Mouse (Mus musculus) right cerebral cortex, adult 2 months (tissue): ENCODE measurements around the gene Mdk.
A peak's percentile ranks its signal among the peaks of the same experiment; 100 is the strongest.

Source experiments
- DNase-seq, 2 experiments: peaks; one replicate each; pipeline ENCODE4 v3.0.0; 2021 to 2022; ENCODE audit warnings: low spot score in 2 of 2

Mdk gene

GRCm38 (mm10) chr2:91932160-91932711, at the start of gene Mdk:
TSS of gene Mdk (minus strand) at chr2:91932297.
- DNase-seq = no peak

- DNase-seq = no peak
Measured at GRCm38 (mm10) chr2:91980830-91981229, 48.7 kb upstream of the Mdk start.

- DNase-seq = no peak
Measured at GRCm38 (mm10) chr2:91980245-91980644, 48.1 kb upstream of the Mdk start.

- no peak for DNase-seq
Measured at GRCm38 (mm10) chr2:91978547-91978946, 46.5 kb upstream of the Mdk start.

- DNase-seq = no peak
Measured at GRCm38 (mm10) chr2:91977960-91978359, 45.9 kb upstream of the Mdk start.

GRCm38 (mm10) chr2:91975581-91976541, 43.8 kb upstream of the Mdk start, which contains the start of gene Dgkz:
TSS of gene Dgkz (minus strand) at chr2:91975864.
- no peak for DNase-seq

GRCm38 (mm10) chr2:91973416-91974135, 41.5 kb upstream of the Mdk start:
- no peak for DNase-seq

- DNase-seq = no peak
Measured at GRCm38 (mm10) chr2:91972121-91972566, 40.0 kb upstream of the Mdk start.

- peak; percentile 56 to 65 for DNase-seq
Measured at GRCm38 (mm10) chr2:91971231-91972097, 39.4 kb upstream of the Mdk start.

GRCm38 (mm10) chr2:91967962-91968361, 35.9 kb upstream of the Mdk start:
- no peak for DNase-seq

- no peak for DNase-seq
Measured at GRCm38 (mm10) chr2:91966367-91966766, 34.3 kb upstream of the Mdk start.

GRCm38 (mm10) chr2:91965417-91965816, 33.3 kb upstream of the Mdk start:
- DNase-seq = no peak

- DNase-seq = no peak
Measured at GRCm38 (mm10) chr2:91964610-91965204, 32.6 kb upstream of the Mdk start.

- peak; percentile 92 for DNase-seq
Measured at GRCm38 (mm10) chr2:91963443-91963932, 31.4 kb upstream of the Mdk start.

GRCm38 (mm10) chr2:91962864-91963401, 30.8 kb upstream of the Mdk start:
- no peak for DNase-seq

GRCm38 (mm10) chr2:91961901-91962761, 30.0 kb upstream of the Mdk start:
- DNase-seq = no peak

- DNase-seq = no peak
Measured at GRCm38 (mm10) chr2:91960459-91960858, 28.4 kb upstream of the Mdk start.

GRCm38 (mm10) chr2:91959544-91960410, 27.7 kb upstream of the Mdk start:
- DNase-seq = no peak
